Mouse (Mus musculus): ENCODE results near the gene Pan3. TPM values are rescaled to one million over a fixed set of nuclear protein-coding genes. Genes with fewer than 3 reads are reported as not detected.
A peak's percentile ranks its signal among the peaks of the same experiment; 100 is the strongest.

The Pan3 gene
- polyA plus RNA-seq, 1 experiment from 2014 or later, result 56.1 TPM

- Histone ChIP-seq H3K9me3 (no peaks in the 10 kb centered on the region), H3K4me1 (peaks cover 15% of the 10 kb centered on the region), H3K27me3 (peaks cover 50% of the 10 kb centered on the region), H3K4me2 (replicated peaks) (no peak overlapping the region), H3K4me3 (no peak overlapping the region), H3K36me3 (no peaks in the 10 kb centered on the region), H3K9ac (replicated peaks) (no peak overlapping the region), H3K27ac (replicated peaks) (no peak overlapping the region)
- ATAC-seq (ENCODE audit: low FRiP score, low read depth), result no peak
- 28% methylated on average over 5 of the region's 5 CpGs for WGBS
Measured at GRCm38 (mm10) chr5:147402505-147402904, 27.5 kb upstream of the Pan3 start.

GRCm38 (mm10) chr5:147406135-147406534, 23.8 kb upstream of the Pan3 start:
- 80% methylated on average over 5 of the region's 5 CpGs for WGBS
- Histone ChIP-seq H3K36me3 (no peaks in the 10 kb centered on the region), H3K4me1 (0 out of 2 replicates have a peak, but pooled peaks cover under 1% of the 10 kb centered on the region), H3K27ac (replicated peaks) (no peak overlapping the region), H3K4me3 (no peak overlapping the region), H3K4me2 (replicated peaks) (no peak overlapping the region), H3K27me3 (peaks cover 14% of the 10 kb centered on the region), H3K9ac (replicated peaks) (no peak overlapping the region), H3K9me3 (no peaks in the 10 kb centered on the region)
- no peak for ATAC-seq (ENCODE audit: low FRiP score, low read depth)

GRCm38 (mm10) chr5:147408731-147409130, 21.2 kb upstream of the Pan3 start:
- H3K9me3 ChIP-seq, result no peaks in the 10 kb centered on the region
- no peak for ATAC-seq (ENCODE audit: low FRiP score, low read depth)
- no peak overlapping the region for H3K4me2 ChIP-seq (replicated peaks)
- H3K36me3 ChIP-seq, result no peaks in the 10 kb centered on the region
- H3K27ac ChIP-seq (replicated peaks), result no peak overlapping the region
- H3K9ac ChIP-seq (replicated peaks), result no peak overlapping the region
- WGBS, result 65% methylated on average over 29 of the region's 29 CpGs
- no peaks in the 10 kb centered on the region for H3K27me3 ChIP-seq
- no peaks in the 10 kb centered on the region for H3K4me1 ChIP-seq
- 0 out of 2 replicates have a peak overlapping the region, but pooled peaks have one; percentile 13 for H3K4me3 ChIP-seq

GRCm38 (mm10) chr5:147410585-147410984, 19.4 kb upstream of the Pan3 start:
- no peaks in the 10 kb centered on the region for H3K9me3 ChIP-seq
- no peak overlapping the region for H3K9ac ChIP-seq (replicated peaks)
- H3K4me2 ChIP-seq (replicated peaks), result no peak overlapping the region
- no peaks in the 10 kb centered on the region for H3K36me3 ChIP-seq
- ATAC-seq (ENCODE audit: low FRiP score, low read depth), result no peak
- H3K27me3 ChIP-seq, result no peaks in the 10 kb centered on the region
- WGBS, result 83% methylated on average over 6 of the region's 6 CpGs
- H3K4me3 ChIP-seq, result no peak overlapping the region
- H3K4me1 ChIP-seq, result no peaks in the 10 kb centered on the region
- H3K27ac ChIP-seq (replicated peaks), result no peak overlapping the region

GRCm38 (mm10) chr5:147417986-147418385, 12.0 kb upstream of the Pan3 start:
- H3K4me1 ChIP-seq, result no peaks in the 10 kb centered on the region
- H3K9ac ChIP-seq (replicated peaks), result no peak overlapping the region
- no peaks in the 10 kb centered on the region for H3K27me3 ChIP-seq
- no peak for ATAC-seq (ENCODE audit: low FRiP score, low read depth)
- no peak overlapping the region for H3K4me3 ChIP-seq
- H3K27ac ChIP-seq (replicated peaks), result no peak overlapping the region
- no peaks in the 10 kb centered on the region for H3K36me3 ChIP-seq
- H3K4me2 ChIP-seq (replicated peaks), result no peak overlapping the region
- H3K9me3 ChIP-seq, result no peaks in the 10 kb centered on the region
- WGBS, result 66% methylated on average over 1 of the region's 1 CpGs

GRCm38 (mm10) chr5:147418394-147419121, 11.4 kb upstream of the Pan3 start:
- Histone ChIP-seq H3K36me3 (no peaks in the 10 kb centered on the region), H3K4me3 (no peak overlapping the region), H3K9ac (replicated peaks) (no peak overlapping the region), H3K9me3 (no peaks in the 10 kb centered on the region), H3K27me3 (no peaks in the 10 kb centered on the region), H3K4me1 (no peaks in the 10 kb centered on the region), H3K27ac (replicated peaks) (no peak overlapping the region), H3K4me2 (replicated peaks) (no peak overlapping the region)
- WGBS, result 58% methylated on average over 10 of the region's 10 CpGs
- no peak for ATAC-seq (ENCODE audit: low FRiP score, low read depth)

- H3K27me3 ChIP-seq, result no peaks in the 10 kb centered on the region
- H3K9me3 ChIP-seq, result no peaks in the 10 kb centered on the region
- 32% methylated on average over 6 of the region's 6 CpGs for WGBS
- ATAC-seq (ENCODE audit: low FRiP score, low read depth), result no peak
- no peak overlapping the region for H3K27ac ChIP-seq (replicated peaks)
- no peak overlapping the region for H3K9ac ChIP-seq (replicated peaks)
- H3K36me3 ChIP-seq, result no peaks in the 10 kb centered on the region
- no peak overlapping the region for H3K4me3 ChIP-seq
- H3K4me1 ChIP-seq, result no peaks in the 10 kb centered on the region
- no peak overlapping the region for H3K4me2 ChIP-seq (replicated peaks)
Measured at GRCm38 (mm10) chr5:147423612-147424011, 6.3 kb upstream of the Pan3 start.

GRCm38 (mm10) chr5:147426048-147426805, 3.7 kb upstream of the Pan3 start:
- Histone ChIP-seq H3K4me1 (peaks cover 5% of the 10 kb centered on the region; the same call in 1 of the 2 replicates), H3K36me3 (no peaks in the 10 kb centered on the region), H3K9ac (replicated peaks) (no peak overlapping the region), H3K27ac (replicated peaks) (no peak overlapping the region), H3K4me3 (no peak overlapping the region), H3K9me3 (no peaks in the 10 kb centered on the region), H3K27me3 (no peaks in the 10 kb centered on the region), H3K4me2 (replicated peaks) (no peak overlapping the region)
- 85% methylated on average over 4 of the region's 4 CpGs for WGBS
- ATAC-seq (ENCODE audit: low FRiP score, low read depth), result no peak

GRCm38 (mm10) chr5:147430361-147430935, 487 bp downstream of the Pan3 start:
- WGBS, result 1% methylated on average over 48 of the region's 91 CpGs
- peak overlapping the region; percentile 97 for H3K9ac ChIP-seq (replicated peaks)
- H3K4me3 ChIP-seq, result peak overlapping the region; percentile 99
- H3K4me2 ChIP-seq (replicated peaks), result peak overlapping the region; percentile 83
- peak overlapping the region; percentile 97 for H3K27ac ChIP-seq (replicated peaks)
- no peaks in the 10 kb centered on the region for H3K36me3 ChIP-seq
- H3K9me3 ChIP-seq, result no peaks in the 10 kb centered on the region
- peak; percentile 87 for ATAC-seq (ENCODE audit: low FRiP score, low read depth)
- H3K27me3 ChIP-seq, result no peaks in the 10 kb centered on the region
- H3K4me1 ChIP-seq, result peaks cover 33% of the 10 kb centered on the region

GRCm38 (mm10) chr5:147430936-147431839, 1.2 kb downstream of the Pan3 start:
- H3K4me1 ChIP-seq, result peaks cover 40% of the 10 kb centered on the region
- peak overlapping the region; percentile 99 for H3K4me3 ChIP-seq
- H3K36me3 ChIP-seq, result no peaks in the 10 kb centered on the region
- no peaks in the 10 kb centered on the region for H3K27me3 ChIP-seq
- ATAC-seq (ENCODE audit: low FRiP score, low read depth), result peak; percentile 55
- under 1% methylated on average over 34 of the region's 68 CpGs for WGBS
- H3K9me3 ChIP-seq, result no peaks in the 10 kb centered on the region
- peak overlapping the region; percentile 83 for H3K4me2 ChIP-seq (replicated peaks)
- H3K9ac ChIP-seq (replicated peaks), result peak overlapping the region; percentile 97
- H3K27ac ChIP-seq (replicated peaks), result peak overlapping the region; percentile 97

- peaks cover 47% of the 10 kb centered on the region for H3K4me1 ChIP-seq
- no peak overlapping the region for H3K9ac ChIP-seq (replicated peaks)
- no peak overlapping the region for H3K27ac ChIP-seq (replicated peaks)
- H3K4me2 ChIP-seq (replicated peaks), result no peak overlapping the region
- no peaks in the 10 kb centered on the region for H3K27me3 ChIP-seq
- no peaks in the 10 kb centered on the region for H3K36me3 ChIP-seq
- 90% methylated on average over 8 of the region's 8 CpGs for WGBS
- ATAC-seq (ENCODE audit: low FRiP score, low read depth), result no peak
- no peaks in the 10 kb centered on the region for H3K9me3 ChIP-seq
- no peak overlapping the region for H3K4me3 ChIP-seq
Measured at GRCm38 (mm10) chr5:147432927-147433326, 3.0 kb downstream of the Pan3 start.
